Mouse (Mus musculus): ENCODE data around the gene Mrps21. TPM values are rescaled to one million over a fixed set of nuclear protein-coding genes. Genes with fewer than 3 reads are reported as not detected.
A peak's percentile ranks its signal among the peaks of the same experiment; 100 is the strongest.

The Mrps21 gene
- polyA plus RNA-seq, 1 experiment from 2014 or later: 380 TPM

GRCm38 (mm10) chr3:95819351-95819985 lies 51.9 kb downstream of the Mrps21 start:
- Histone ChIP-seq H3K4me3 (peak overlapping the region; percentile 91), H3K27ac (peak overlapping the region; percentile 100), H3K27me3 (ENCODE audit: insufficient read depth, poor library complexity, severe bottlenecking) (no peaks in the 10 kb centered on the region), H3K9me3 (no peaks in the 10 kb centered on the region), H3K4me1 (peaks cover 9% of the 10 kb centered on the region), H3K36me3 (no peaks in the 10 kb centered on the region; the same call in none of the 2 replicates)
- DNase-seq (ENCODE audit: low spot score): peak; percentile 100
- under 1% methylated on average over 49 of the region's 49 CpGs for WGBS

- peaks cover 9% of the 10 kb centered on the region for H3K4me1 ChIP-seq
- H3K36me3 ChIP-seq: no peaks in the 10 kb centered on the region; the same call in none of the 2 replicates
- no peaks in the 10 kb centered on the region for H3K27me3 ChIP-seq (ENCODE audit: insufficient read depth, poor library complexity, severe bottlenecking)
- peak; percentile 94 for DNase-seq (ENCODE audit: low spot score)
- WGBS: under 1% methylated on average over 60 of the region's 60 CpGs
- peak within 1 kb of the TSS; percentile 100 for H3K27ac ChIP-seq
- peak within 1 kb of the TSS; percentile 91 for H3K4me3 ChIP-seq
- H3K9me3 ChIP-seq: no peaks in the 10 kb centered on the region
These were observed 52.6 kb downstream of the Mrps21 start, which contains the start of gene Rprd2 for GRCm38 (mm10) chr3:95818571-95819288. TSS of gene Rprd2 (minus strand) at chr3:95818863.

- no peaks in the 10 kb centered on the region for H3K9me3 ChIP-seq
- no peaks in the 10 kb centered on the region for H3K27me3 ChIP-seq (ENCODE audit: insufficient read depth, poor library complexity, severe bottlenecking)
- DNase-seq (ENCODE audit: low spot score): peak; percentile 78
- peak overlapping the region; percentile 100 for H3K27ac ChIP-seq
- under 1% methylated on average over 21 of the region's 21 CpGs for WGBS
- H3K4me1 ChIP-seq: peaks cover 9% of the 10 kb centered on the region
- H3K36me3 ChIP-seq: no peaks in the 10 kb centered on the region; the same call in none of the 2 replicates
- peak overlapping the region; percentile 91 for H3K4me3 ChIP-seq
These were observed 53.2 kb downstream of the Mrps21 start for GRCm38 (mm10) chr3:95818026-95818511.

DNA sequence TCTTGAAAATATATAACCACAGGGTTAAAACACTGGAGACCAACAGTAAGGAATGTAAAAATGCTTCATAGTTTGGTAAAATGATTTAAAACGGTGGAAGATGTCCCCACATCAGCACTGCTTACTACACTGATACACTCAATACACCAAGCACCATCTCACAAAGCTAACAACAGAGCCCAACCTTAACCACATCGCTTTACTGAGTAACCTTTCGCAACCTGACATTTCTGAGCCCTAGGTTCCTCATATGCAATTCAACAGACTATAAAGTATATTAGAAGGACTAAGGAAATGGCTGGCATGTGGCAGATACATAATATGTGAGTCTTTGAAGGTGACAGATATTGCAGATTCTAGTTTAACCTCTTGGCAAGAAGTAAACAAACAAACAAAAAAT lies 54.6 kb downstream of the Mrps21 start:
- Histone ChIP-seq H3K36me3 (peaks cover 5% of the 10 kb centered on the region), H3K27ac (no peak overlapping the region), H3K4me1 (peaks cover 9% of the 10 kb centered on the region), H3K4me3 (peak overlapping the region; percentile 3; the same call in 1 of the 2 replicates), H3K9me3 (no peaks in the 10 kb centered on the region), H3K27me3 (ENCODE audit: insufficient read depth, poor library complexity, severe bottlenecking) (no peaks in the 10 kb centered on the region)
- no peak for DNase-seq (ENCODE audit: low spot score)
- 92% methylated on average over 3 of the region's 3 CpGs for WGBS

Other genes with a start within 250 kb of the Mrps21 start
- 59.3 and 67.2 TPM in 2 replicates for gene Ensa, start 246.5 kb downstream of the Mrps21 start, polyA plus RNA-seq (2016; fragmentation: Nextera tagmentation; extraction: Ambion mirVana)
- 37.7 and 50.2 TPM in 2 replicates for gene Mcl1, start 212.7 kb downstream of the Mrps21 start, polyA plus RNA-seq (2016; fragmentation: Nextera tagmentation; extraction: Ambion mirVana)
- 4.2 and 5.7 TPM in 2 replicates for gene Adamtsl4, start 183.6 kb downstream of the Mrps21 start, polyA plus RNA-seq (2016; fragmentation: Nextera tagmentation; extraction: Ambion mirVana)
- 76.8 and 109 TPM in 2 replicates for gene Ecm1, start 131.9 kb downstream of the Mrps21 start, polyA plus RNA-seq (2016; fragmentation: Nextera tagmentation; extraction: Ambion mirVana)
- 61.9 and 62.6 TPM in 2 replicates for gene Tars2, start 111.3 kb downstream of the Mrps21 start, polyA plus RNA-seq (2016; fragmentation: Nextera tagmentation; extraction: Ambion mirVana)
- 22.7 and 23.5 TPM in 2 replicates for gene Rprd2, start 52.7 kb downstream of the Mrps21 start, polyA plus RNA-seq (2016; fragmentation: Nextera tagmentation; extraction: Ambion mirVana)
- 40.4 and 55.1 TPM in 2 replicates for gene Prpf3, start 15.6 kb downstream of the Mrps21 start, polyA plus RNA-seq (2016; fragmentation: Nextera tagmentation; extraction: Ambion mirVana)
- gene Ciart, start 10.7 kb upstream of the Mrps21 start, polyA plus RNA-seq (2016; fragmentation: Nextera tagmentation; extraction: Ambion mirVana): 6.0 and 10.7 TPM in 2 replicates
- 18.5 and 26.4 TPM in 2 replicates for gene BC028528, start 20.5 kb upstream of the Mrps21 start, polyA plus RNA-seq (2016; fragmentation: Nextera tagmentation; extraction: Ambion mirVana)
- gene Aph1a, start 22.4 kb upstream of the Mrps21 start, polyA plus RNA-seq (2016; fragmentation: Nextera tagmentation; extraction: Ambion mirVana): 30.4 and 39.4 TPM in 2 replicates
- 47.2 and 68.0 TPM in 2 replicates for gene Car14, start 33.2 kb upstream of the Mrps21 start, polyA plus RNA-seq (2016; fragmentation: Nextera tagmentation; extraction: Ambion mirVana)
- 209 and 212 TPM in 2 replicates for gene Anp32e, start 57.7 kb upstream of the Mrps21 start, polyA plus RNA-seq (2016; fragmentation: Nextera tagmentation; extraction: Ambion mirVana)
- gene Plekho1, start 124.5 kb upstream of the Mrps21 start, polyA plus RNA-seq (2016; fragmentation: Nextera tagmentation; extraction: Ambion mirVana): 75.1 and 88.2 TPM in 2 replicates
- gene Vps45, start 186.9 kb upstream of the Mrps21 start, polyA plus RNA-seq (2016; fragmentation: Nextera tagmentation; extraction: Ambion mirVana): 26.1 and 30.6 TPM in 2 replicates
- gene Otud7b, start 233.0 kb upstream of the Mrps21 start, polyA plus RNA-seq (2016; fragmentation: Nextera tagmentation; extraction: Ambion mirVana): 15.2 and 16.1 TPM in 2 replicates